Mouse (Mus musculus): ENCODE results near the gene Sp8.
A peak's percentile ranks its signal among the peaks of the same experiment; 100 is the strongest.

The Sp8 gene

GRCm38 (mm10) chr12:118848496-118849202 is 2.5 kb downstream of the Sp8 start:
- DNase-seq (ENCODE audit: inconsistent age in 2 of 2, low spot score in 1 of 2) = peak in 1 of 2 experiments; percentile 50

- peak in 1 of 2 experiments; percentile 28 for DNase-seq (ENCODE audit: inconsistent age in 2 of 2, low spot score in 1 of 2)
These were observed 3.2 kb downstream of the Sp8 start for GRCm38 (mm10) chr12:118849203-118849861.

GRCm38 (mm10) chr12:118849996-118850395 is 3.9 kb downstream of the Sp8 start:
- peak in 1 of 2 experiments; percentile 32 for DNase-seq (ENCODE audit: inconsistent age in 2 of 2, low spot score in 1 of 2)

GRCm38 (mm10) chr12:118850851-118851410 is 4.8 kb downstream of the Sp8 start:
- DNase-seq (ENCODE audit: inconsistent age in 2 of 2, low spot score in 1 of 2) = no peak

- no peak for DNase-seq (ENCODE audit: inconsistent age in 2 of 2, low spot score in 1 of 2)
These were observed 7.2 kb downstream of the Sp8 start for GRCm38 (mm10) chr12:118853331-118853730.

GRCm38 (mm10) chr12:118854401-118854800 is 8.3 kb downstream of the Sp8 start:
- DNase-seq (ENCODE audit: inconsistent age in 2 of 2, low spot score in 1 of 2) = no peak

- peak; percentile 68 to 86 for DNase-seq (ENCODE audit: inconsistent age in 2 of 2, low spot score in 1 of 2)
These were observed 8.8 kb downstream of the Sp8 start for GRCm38 (mm10) chr12:118854831-118855453.

- no peak for DNase-seq (ENCODE audit: inconsistent age in 2 of 2, low spot score in 1 of 2)
These were observed 10.0 kb downstream of the Sp8 start for GRCm38 (mm10) chr12:118856151-118856550.

GRCm38 (mm10) chr12:118872673-118873072 is 26.5 kb downstream of the Sp8 start:
- DNase-seq (ENCODE audit: inconsistent age in 2 of 2, low spot score in 1 of 2) = no peak

- no peak for DNase-seq (ENCODE audit: inconsistent age in 2 of 2, low spot score in 1 of 2)
These were observed 36.7 kb downstream of the Sp8 start for GRCm38 (mm10) chr12:118882790-118883189.

GRCm38 (mm10) chr12:118887964-118888363 is 41.8 kb downstream of the Sp8 start:
- no peak for DNase-seq (ENCODE audit: inconsistent age in 2 of 2, low spot score in 1 of 2)

Data from adrenal gland, adult (tissue).